Mouse (Mus musculus) right cerebral cortex, postnatal 36 days (tissue): ENCODE results near the gene Pth2.
"Not testable (repeated sequence)": the region's sequence is repeated elsewhere in the genome, so short reads cannot be mapped to it uniquely, and the experiment has no call there.

Experiments
- DNase-seq, 2 experiments: peaks; one replicate each; pipeline ENCODE4 v3.0.0; 2022; ENCODE audit warnings: low spot score in 2 of 2, mixed read lengths in 1 of 2

The Pth2 gene

GRCm38 (mm10) chr7:45180896-45181477, at the start of gene Pth2:
Pth2 (plus strand) TSS chr7:45180995.
- no peak for DNase-seq

GRCm38 (mm10) chr7:45131850-45132249, 48.9 kb upstream of the Pth2 start:
- no peak for DNase-seq

- no peak for DNase-seq
Observed at GRCm38 (mm10) chr7:45133446-45134159, 47.2 kb upstream of the Pth2 start.

GRCm38 (mm10) chr7:45134544-45135026, 46.2 kb upstream of the Pth2 start:
- DNase-seq, result no peak

DNA sequence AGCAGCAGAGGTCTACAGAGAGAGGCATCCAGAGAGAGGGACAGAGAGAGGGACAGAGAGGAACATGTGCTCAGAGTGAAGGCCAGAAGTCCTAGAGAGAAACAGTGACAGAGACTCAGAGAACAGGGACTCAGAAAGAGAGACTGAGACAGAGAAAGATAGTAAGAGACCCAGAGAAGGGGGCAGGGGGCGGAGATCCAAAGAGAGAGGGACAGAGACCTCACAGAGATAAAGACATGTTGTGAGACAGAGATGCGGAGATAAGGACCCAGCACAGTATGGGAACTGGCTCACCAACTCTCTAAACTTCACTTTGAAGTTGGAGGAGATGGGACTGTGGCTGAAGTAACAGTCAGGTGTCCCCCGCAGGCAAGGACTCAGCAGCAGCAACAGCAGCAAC, 45.4 kb upstream of the Pth2 start:
- no peak for DNase-seq

DNA sequence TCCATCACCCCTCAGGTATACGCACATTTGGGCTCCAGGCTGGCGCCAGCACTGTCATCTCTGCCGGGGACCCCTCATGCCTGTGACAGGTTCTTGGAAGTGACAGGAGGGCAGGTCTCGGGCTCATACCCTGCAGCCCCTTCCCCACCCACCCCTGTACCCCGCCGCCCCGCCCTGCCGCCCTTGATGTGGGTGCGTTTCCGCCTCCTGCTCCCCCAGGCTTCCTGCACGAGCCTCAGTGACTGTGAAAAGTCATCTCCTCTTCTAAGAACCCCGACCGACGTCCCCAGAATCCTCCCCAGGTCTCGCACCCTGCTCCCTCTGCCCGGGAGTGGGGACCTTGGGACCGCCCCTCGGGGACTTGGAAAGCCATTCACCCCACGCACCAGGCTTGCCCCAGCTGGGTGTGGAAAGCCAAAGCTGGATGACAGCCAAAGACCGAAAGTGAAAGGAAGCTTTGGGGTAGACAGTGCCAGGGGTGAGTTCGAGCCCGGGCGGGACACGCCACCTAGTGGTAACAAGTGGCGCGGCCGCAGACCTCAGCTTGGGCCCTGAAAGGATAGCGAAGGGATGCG, 44.7 kb upstream of the Pth2 start, which contains the start of the genes Gm45713 and Flt3l:
Gene Gm45713, minus strand, starts transcription at position 239 of the 575 bp plus-strand sequence.
Gene Flt3l, minus strand, starts transcription at position 440 of the 575 bp plus-strand sequence.
- peak; percentile 65 to 76 for DNase-seq

GRCm38 (mm10) chr7:45137171-45138006, 43.4 kb upstream of the Pth2 start:
- DNase-seq, result no peak

- DNase-seq, result no peak
Observed at GRCm38 (mm10) chr7:45138403-45138802, 42.4 kb upstream of the Pth2 start.

GRCm38 (mm10) chr7:45139904-45140723, 40.7 kb upstream of the Pth2 start:
- no peak for DNase-seq

- DNase-seq, result no peak
Observed at GRCm38 (mm10) chr7:45141319-45141718, 39.5 kb upstream of the Pth2 start.

DNA sequence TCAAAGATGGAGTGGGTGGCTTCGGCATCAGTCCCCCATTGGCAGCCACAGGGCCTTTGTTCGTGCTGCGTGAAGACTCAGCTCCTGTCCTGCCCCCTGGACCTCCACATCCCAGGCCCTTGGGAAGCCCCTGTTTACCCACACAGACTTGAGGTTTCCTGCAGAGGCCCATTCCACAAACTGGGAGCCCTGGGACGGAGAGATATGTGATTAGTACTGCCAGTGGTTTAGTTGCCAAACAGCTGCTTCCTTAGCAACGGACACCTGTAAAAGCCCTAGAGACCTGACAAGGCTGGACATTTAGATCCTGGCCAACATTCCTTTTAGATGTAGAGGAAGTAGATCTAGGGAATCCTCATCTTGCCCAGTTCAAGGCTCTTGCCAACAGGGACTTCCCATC, 38.9 kb upstream of the Pth2 start:
- no peak for DNase-seq

DNA sequence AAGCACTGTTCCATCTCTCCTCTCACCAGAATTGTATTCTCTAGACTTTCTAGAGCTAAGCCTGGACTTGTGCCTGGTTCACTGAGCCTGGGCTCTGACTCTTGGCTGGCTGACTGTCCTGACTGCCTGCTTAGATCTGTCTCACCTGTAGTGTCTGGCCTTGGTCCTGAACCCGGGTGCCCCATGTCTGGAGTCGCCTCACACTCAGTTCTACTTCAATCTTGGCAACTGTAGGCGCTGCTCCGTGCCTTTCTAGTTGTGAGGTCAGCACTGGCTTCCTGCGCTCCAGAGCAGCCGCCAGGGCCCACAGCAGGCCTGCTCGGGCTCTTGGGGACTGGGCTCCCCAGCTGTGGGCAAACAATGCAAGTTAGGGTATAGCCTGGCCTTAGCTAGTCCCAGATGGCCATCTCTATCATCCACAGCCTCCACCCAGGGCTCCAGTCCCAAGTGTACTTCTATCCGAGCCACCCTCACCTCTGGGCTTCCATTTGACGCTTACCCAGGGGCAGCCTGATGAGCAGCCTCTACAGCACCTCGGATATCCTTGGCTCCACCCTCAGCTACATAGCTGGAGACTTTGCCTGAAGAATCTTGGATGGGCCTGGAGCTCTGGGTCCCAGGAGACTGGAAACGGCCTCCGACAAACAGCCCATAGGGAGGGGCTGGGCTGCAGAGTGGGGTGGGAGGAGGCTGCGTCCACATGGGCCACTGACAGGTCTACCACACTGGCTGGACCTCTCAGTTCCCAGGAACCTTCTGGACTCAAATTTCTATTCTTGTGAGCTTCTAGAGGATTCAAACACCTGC, 36.2 kb upstream of the Pth2 start:
- no peak for DNase-seq

DNA sequence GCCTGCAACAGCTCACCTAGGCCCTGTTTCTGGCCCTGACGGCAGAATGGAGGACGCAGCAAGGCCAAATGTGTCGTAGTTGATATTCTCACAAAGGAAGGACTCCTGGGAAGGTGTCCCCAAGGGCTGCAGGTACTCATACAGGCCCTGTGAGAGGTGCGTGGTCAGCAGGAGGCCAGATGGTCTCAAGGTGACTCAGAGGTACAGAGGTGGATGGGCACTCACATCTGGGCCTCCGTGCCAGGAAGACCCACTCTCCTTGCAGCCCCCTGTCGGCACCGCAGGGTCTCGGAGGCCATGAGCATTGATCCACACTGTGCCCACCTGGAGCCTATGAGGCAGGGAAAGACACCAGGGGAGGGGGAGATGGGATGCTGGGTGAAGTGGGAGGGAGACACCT, 35.3 kb upstream of the Pth2 start:
- DNase-seq, result no peak

GRCm38 (mm10) chr7:45147267-45147666, 33.5 kb upstream of the Pth2 start:
- no peak for DNase-seq

GRCm38 (mm10) chr7:45147899-45148298, 32.9 kb upstream of the Pth2 start:
- DNase-seq, result no peak

GRCm38 (mm10) chr7:45148534-45149098, 32.2 kb upstream of the Pth2 start:
- DNase-seq, result no peak

- no peak for DNase-seq
Observed at GRCm38 (mm10) chr7:45149545-45149944, 31.2 kb upstream of the Pth2 start.

- DNase-seq, result no peak
Observed at GRCm38 (mm10) chr7:45150321-45150720, 30.5 kb upstream of the Pth2 start.

DNA sequence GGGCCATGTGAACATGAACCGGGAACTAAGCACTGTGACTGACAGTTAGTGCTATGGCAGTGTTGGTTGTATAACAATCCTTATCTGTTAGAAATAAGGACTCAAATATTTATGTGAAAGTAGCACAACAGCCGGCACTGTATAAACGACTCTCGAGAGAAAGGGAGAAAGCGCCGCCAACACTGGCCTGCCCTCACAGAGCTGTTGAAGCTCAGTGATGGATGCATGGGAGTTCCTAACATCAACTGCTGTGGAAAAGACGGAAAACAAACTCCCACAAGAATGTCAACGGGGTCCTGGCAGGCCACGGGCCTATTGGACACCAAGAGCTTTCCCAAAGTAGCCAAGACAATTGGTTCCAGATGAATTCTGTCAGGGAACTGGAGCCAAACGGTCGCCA, 29.5 kb upstream of the Pth2 start:
- no peak for DNase-seq

DNA sequence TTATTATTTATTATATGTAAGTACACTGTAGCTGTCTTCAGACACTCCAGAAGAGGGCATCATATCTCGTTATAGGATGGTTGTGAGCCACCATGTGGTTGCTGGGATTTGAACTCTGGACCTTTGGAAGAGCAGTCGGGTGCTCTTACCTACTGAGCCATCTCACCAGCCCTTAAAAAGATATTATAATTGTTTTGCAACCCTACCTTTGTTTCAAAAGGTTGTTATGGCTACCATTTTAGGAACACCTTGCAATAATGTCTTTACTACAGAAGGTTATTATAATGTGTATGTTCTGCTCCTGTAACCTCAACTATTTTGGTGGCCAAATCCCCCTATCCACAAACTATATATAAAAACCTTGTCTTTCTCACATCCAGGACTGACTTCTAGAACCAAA, 27.7 kb upstream of the Pth2 start:
- DNase-seq, result not testable (repeated sequence)
